Mouse (Mus musculus) midbrain, embryonic 14.5 days (tissue): ENCODE results near the gene P3h3. TPM values are rescaled to one million over a fixed set of nuclear protein-coding genes. Genes with fewer than 3 reads are reported as not detected.
"Not testable (repeated sequence)": the region's sequence is repeated elsewhere in the genome, so short reads cannot be mapped to it uniquely, and the experiment has no call there.

Experiments
- ATAC-seq: fragments of 200-750 bp; cut with Nextera tagmentation; 2 replicates; pipeline ENCODE4 v1.8.0; 2017; ENCODE audit warnings: moderate number of reproducible peaks, moderate library complexity; ENCODE audit not compliant: low FRiP score, low TSS enrichment
- DNase-seq: peaks from one replicate; pipeline ENCODE4 v3.0.0-alpha.2; 2015
- H3K27ac ChIP-seq: fragments of 300-500 bp; sonication (generic); replicated peaks from 2 replicates; pipeline ENCODE4 v1.5.1; 2014; ENCODE audit warnings: mild to moderate bottlenecking, low read depth, low read length, moderate library complexity
- H3K27me3 ChIP-seq: fragments of 300-500 bp; sonication (generic); 2 replicates; pipeline ENCODE4 v1.6.1; 2014; ENCODE audit warnings: low read length, control low read depth, mixed read lengths; ENCODE audit not compliant: control insufficient read depth, insufficient read depth
- H3K36me3 ChIP-seq: fragments of 300-500 bp; sonication (generic); 2 replicates; pipeline ENCODE4 v1.6.1; 2014; ENCODE audit warnings: low read length, control low read depth; ENCODE audit not compliant: control insufficient read depth, insufficient read depth
- H3K4me1 ChIP-seq: fragments of 300-500 bp; sonication (generic); 2 replicates; pipeline ENCODE4 v1.6.1; 2014; ENCODE audit warnings: mild to moderate bottlenecking, antibody characterized with exemption, low read length, control low read depth; ENCODE audit not compliant: control insufficient read depth, insufficient read depth
- H3K4me2 ChIP-seq: fragments of 300-500 bp; sonication (generic); 2 replicates; pipeline ENCODE4 v1.6.1; 2014; ENCODE audit warnings: mild to moderate bottlenecking, low read length, moderate library complexity
- H3K4me3 ChIP-seq: fragments of 300-500 bp; sonication (generic); replicated peaks from 2 replicates; pipeline ENCODE4 v1.5.1; 2014; ENCODE audit warnings: low read depth, low read length
- H3K9ac ChIP-seq: fragments of 300-500 bp; sonication (generic); replicated peaks from 2 replicates; pipeline ENCODE4 v1.6.1; 2014; ENCODE audit warnings: mild to moderate bottlenecking, low read length, moderate library complexity
- H3K9me3 ChIP-seq: fragments of 300-500 bp; sonication (generic); 2 replicates; pipeline ENCODE4 v1.6.1; 2016; ENCODE audit warnings: low read length, control low read depth, mixed read lengths; ENCODE audit not compliant: control insufficient read depth
- WGBS: fragments of 180-500 bp; shearing (Covaris S2); extraction: QIAGEN DNeasy Blood & Tissue Kit; methylation state at CpG from one replicate; pipeline ENCODE4 v1.1.7; 2014; 5-methylcytosine and 5-hydroxymethylcytosine counted together
- polyA plus RNA-seq: library from polyadenylated mRNA; unstranded; fragments of >200 nt; fragmentation: Nextera tagmentation; extraction: Ambion mirVana; gene quantifications from 2 replicates; pipeline ENCODE4 v1.2.1, GENCODE M21; 2014

The P3h3 gene
- polyA plus RNA-seq, 1 experiment from 2014 or later = 13.9 TPM

DNA sequence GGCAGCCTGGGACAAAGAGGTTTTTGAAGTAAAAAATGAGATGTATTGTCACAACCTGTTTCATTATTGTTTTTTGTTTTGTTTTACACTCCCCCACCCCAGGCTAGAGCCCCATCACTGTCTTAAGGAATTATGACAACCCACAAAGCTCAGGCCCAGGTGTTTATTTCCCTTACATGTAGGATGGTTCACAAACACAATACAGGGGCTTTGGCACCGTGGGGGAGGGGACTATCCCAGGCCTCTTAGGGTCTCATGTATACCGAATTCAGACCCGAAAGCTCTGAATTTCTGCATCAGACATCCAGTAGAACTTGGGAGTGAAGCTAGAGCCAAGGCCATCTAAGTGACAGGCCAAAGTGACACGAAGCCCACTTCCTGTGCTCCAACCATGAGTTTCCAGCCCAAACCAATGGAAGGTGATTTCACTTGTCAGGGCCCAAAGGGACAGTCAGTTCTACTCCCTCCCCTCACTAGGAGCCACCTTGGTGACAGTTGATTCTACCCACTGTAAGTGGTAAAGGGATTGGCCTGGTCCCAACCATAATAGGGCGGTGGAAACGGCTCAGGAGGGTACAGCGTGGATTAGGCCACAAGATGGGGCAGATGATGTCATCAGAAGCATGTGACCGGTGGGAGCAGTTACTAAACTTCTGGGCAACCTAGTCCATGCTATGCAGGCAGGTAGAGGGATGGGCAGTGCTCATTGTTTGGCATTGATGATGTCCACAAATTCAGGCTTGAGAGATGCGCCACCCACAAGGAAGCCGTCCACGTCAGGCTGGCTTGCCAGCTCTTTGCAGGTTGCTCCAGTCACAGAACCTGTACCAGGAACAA lies 46.8 kb downstream of the P3h3 start:
- 88% methylated on average over 11 of the region's 11 CpGs for WGBS
- Histone ChIP-seq H3K4me1 (peaks cover 48% of the 10 kb centered on the region), H3K36me3 (peaks cover 23% of the 10 kb centered on the region)
- H3K27me3 ChIP-seq, H3K4me2 ChIP-seq, DNase-seq, H3K4me3 ChIP-seq, H3K9ac ChIP-seq, ATAC-seq, H3K9me3 ChIP-seq, H3K27ac ChIP-seq: not testable (repeated sequence)

DNA sequence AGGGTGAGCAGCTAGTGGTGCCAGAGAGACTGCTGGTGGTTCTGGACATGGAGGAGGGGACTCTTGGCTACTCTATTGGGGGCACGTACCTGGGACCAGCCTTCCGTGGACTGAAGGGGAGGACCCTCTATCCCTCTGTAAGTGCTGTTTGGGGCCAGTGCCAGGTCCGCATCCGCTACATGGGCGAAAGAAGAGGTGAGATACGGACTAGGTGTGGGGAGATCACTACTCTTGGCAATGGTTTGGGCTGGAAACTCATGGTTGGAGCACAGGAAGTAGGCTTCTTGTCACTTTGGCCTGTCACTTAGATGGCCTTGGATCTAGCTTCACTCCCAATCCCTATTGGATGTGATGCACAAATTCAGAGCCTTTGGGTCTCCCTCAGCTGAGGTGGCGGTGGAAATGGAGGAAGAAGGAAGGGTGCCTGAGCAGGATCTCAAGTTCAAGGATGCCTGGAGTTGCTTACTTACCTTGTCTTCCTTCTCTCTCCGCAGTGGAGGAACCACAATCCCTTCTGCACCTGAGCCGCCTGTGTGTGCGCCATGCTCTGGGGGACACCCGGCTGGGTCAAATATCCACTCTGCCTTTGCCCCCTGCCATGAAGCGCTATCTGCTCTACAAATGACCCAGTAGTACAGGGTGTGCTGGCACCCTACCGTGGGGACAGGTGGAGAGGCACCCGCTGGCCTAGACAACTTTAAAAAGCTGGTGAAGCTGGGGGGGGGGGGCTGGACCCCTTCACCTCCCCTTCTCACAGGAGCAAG lies 47.6 kb downstream of the P3h3 start:
- WGBS = 46% methylated on average over 14 of the region's 14 CpGs
- no peaks in the 10 kb centered on the region for H3K27me3 ChIP-seq
- peak overlapping the region; percentile 44 for H3K4me3 ChIP-seq
- H3K4me1 ChIP-seq = peaks cover 53% of the 10 kb centered on the region
- DNase-seq (no peak), ATAC-seq (no peak)
- no peaks in the 10 kb centered on the region for H3K9me3 ChIP-seq
- H3K36me3 ChIP-seq = peaks cover 15% of the 10 kb centered on the region
- peak overlapping the region; percentile 55 for H3K9ac ChIP-seq
- peak overlapping the region; percentile 92 for H3K4me2 ChIP-seq
- H3K27ac ChIP-seq = peak overlapping the region; percentile 77; the same call in 1 of the 2 replicates

DNA sequence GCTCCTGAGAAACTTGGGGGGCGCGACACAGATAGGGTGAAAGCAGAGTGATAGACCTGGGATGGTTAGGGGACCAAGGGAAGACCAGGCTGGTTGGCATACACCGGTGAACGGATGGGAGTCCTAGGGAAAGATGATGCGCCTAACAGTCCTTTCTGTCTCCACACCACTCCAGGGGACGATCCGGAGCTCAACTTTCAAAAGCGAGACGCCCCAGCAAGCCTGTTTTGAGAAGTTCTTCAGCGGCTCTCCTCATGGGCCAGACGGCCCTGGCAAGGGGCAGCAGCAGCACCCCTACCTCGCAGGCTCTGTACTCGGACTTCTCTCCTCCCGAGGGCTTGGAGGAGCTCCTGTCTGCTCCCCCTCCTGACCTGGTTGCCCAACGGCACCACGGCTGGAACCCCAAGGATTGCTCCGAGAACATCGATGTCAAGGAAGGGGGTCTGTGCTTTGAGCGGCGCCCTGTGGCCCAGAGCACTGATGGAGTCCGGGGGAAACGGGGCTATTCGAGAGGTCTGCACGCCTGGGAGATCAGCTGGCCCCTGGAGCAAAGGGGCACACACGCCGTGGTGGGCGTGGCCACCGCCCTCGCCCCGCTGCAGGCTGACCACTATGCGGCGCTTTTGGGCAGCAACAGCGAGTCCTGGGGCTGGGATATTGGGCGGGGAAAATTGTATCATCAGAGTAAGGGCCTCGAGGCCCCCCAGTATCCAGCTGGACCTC lies 48.3 kb downstream of the P3h3 start:
- H3K36me3 ChIP-seq = peaks cover 13% of the 10 kb centered on the region
- no peaks in the 10 kb centered on the region for H3K9me3 ChIP-seq
- DNase-seq (peak; percentile 84), ATAC-seq (peak; percentile 14; the same call in 1 of the 2 replicates)
- WGBS = under 1% methylated on average over 35 of the region's 35 CpGs
- peak overlapping the region; percentile 55 for H3K9ac ChIP-seq
- no peaks in the 10 kb centered on the region for H3K27me3 ChIP-seq
- peaks cover 47% of the 10 kb centered on the region for H3K4me1 ChIP-seq
- peak overlapping the region; percentile 92 for H3K4me2 ChIP-seq
- peak overlapping the region; percentile 77 for H3K27ac ChIP-seq
- peak overlapping the region; percentile 44 for H3K4me3 ChIP-seq

DNA sequence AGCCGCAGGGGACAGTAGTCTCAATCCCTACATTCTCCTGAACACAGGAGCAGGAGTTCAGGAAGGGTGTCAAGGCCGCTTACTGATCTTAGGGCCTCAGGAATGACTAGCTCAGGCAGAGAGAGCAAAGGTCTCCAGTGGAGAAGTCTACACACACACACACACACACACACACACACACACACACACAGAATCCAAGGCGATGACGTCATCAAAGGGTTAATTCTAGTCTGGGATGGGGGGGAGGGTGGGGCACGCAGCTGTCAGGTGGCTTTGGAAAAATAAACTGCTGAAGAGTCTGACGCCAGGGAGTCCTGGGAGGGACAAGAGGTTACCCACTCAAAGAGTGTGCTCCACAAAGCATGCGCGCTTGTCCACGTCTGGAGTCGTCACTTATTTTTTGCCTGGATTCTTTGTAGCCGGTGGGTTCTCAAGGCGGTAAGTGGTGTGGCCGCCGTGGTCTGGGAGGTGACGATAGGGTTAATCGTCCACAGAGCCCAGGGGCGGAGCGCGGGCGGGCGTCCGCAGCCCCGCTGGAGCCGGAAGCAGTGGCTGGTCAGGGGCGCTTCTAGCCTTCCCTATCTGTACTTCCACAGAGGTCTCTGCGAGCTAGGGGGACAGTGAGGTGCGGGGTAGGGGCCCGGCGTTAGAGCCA lies 49.1 kb downstream of the P3h3 start, which contains the start of gene Spsb2:
TSS of gene Spsb2 (plus strand) at position 304 of the 655 bp plus-strand sequence.
- H3K27me3 ChIP-seq = no peaks in the 10 kb centered on the region
- 4% methylated on average over 29 of the region's 29 CpGs for WGBS
- peak; percentile 31; the same call in 1 of the 2 replicates for ATAC-seq
- peak within 1 kb of the TSS; percentile 55 for H3K9ac ChIP-seq
- peaks cover 45% of the 10 kb centered on the region for H3K4me1 ChIP-seq
- peaks cover 13% of the 10 kb centered on the region for H3K36me3 ChIP-seq
- peak; percentile 79 for DNase-seq
- H3K4me3 ChIP-seq = peak within 1 kb of the TSS; percentile 44
- no peaks in the 10 kb centered on the region for H3K9me3 ChIP-seq
- H3K4me2 ChIP-seq = peak within 1 kb of the TSS; percentile 92
- H3K27ac ChIP-seq = peak within 1 kb of the TSS; percentile 77

DNA sequence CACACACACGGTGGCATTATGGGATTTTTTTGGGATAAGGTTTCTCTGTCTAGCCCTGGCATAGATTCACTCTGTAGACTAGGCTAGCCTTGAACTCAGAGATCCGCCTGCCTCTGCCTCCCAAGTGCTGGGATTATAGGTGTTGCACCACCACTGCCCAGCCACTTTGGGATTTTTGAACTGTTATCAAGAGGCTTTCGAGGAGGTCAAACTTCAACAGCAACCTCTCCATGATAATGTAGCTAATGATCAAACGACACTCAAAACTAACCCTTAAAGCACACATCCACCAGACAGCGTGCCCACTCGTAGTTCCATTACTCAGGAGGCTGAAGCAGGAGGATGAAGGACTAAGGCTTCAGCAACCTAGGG lies 49.6 kb downstream of the P3h3 start:
- Histone ChIP-seq H3K9ac (no peak overlapping the region), H3K9me3 (no peaks in the 10 kb centered on the region), H3K4me3 (no peak overlapping the region), H3K36me3 (peaks cover 13% of the 10 kb centered on the region), H3K4me1 (peaks cover 40% of the 10 kb centered on the region), H3K27ac (0 out of 2 replicates have a peak overlapping the region, but pooled peaks have one; percentile 32), H3K27me3 (no peaks in the 10 kb centered on the region), H3K4me2 (peak overlapping the region; percentile 92)
- WGBS = 89% methylated on average over 6 of the region's 6 CpGs
- no peak for ATAC-seq
- DNase-seq = no peak

DNA sequence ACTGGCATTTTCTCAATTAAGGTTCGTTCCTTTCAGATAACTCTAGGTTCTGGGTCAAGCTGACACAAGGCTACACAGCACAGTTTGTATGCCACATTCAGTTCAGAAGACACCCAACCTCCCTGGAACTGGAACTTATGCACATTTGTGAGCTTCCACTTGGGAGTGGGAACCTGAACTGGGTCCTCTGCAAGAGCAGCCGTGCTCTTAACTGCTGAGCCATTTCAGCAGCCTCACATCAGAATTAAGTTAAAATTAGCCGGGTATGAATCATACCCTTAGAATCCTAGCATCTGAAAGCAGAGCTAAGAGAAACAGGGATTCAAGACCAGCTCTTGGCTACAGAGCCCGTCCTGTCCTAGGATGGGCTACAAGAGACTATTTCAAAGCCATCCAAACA lies 50.2 kb downstream of the P3h3 start:
- DNase-seq (no peak), ATAC-seq (no peak)
- Histone ChIP-seq H3K4me2 (no peak overlapping the region), H3K9me3 (no peaks in the 10 kb centered on the region), H3K4me1 (peaks cover 34% of the 10 kb centered on the region), H3K27me3 (no peaks in the 10 kb centered on the region), H3K36me3 (peaks cover 13% of the 10 kb centered on the region), H3K27ac (no peak overlapping the region), H3K9ac (no peak overlapping the region), H3K4me3 (no peak overlapping the region)
- 90% methylated on average over 4 of the region's 4 CpGs for WGBS

DNA sequence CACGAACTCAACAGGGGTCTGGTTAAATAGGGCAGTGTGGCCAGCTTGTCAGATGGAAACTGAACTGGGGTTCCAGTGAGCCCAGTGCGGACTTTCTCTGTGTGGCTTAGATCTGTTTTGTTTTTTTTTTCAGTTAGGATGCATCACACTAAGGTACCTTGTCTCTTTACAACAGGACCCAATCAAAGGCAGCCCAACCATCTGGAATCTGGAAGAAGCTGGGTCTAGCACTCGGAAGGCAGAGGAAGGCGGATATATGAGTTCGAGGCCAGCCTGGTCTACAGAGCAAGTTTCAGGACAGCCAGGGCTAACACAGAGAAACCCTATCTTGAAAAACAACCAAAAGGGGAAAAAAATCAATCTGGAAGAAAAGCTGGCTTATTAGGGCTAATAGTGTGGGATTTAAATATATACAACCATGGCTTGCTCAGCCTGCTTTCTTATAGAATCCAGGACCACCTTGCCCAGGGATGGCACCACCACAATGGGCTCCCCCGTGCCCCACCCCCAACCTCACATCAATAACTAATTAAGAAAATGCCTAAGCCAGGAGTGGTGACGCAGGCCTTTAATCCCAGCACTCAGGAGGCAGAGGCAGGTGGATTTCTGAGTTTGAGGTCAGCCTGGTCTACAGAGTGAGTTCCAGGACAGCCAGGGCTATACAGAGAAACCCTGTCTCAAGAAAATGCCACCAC lies 51.0 kb downstream of the P3h3 start:
- H3K9ac ChIP-seq = no peak overlapping the region; the same call in 1 of the 2 replicates
- ATAC-seq (no peak), DNase-seq (no peak)
- H3K4me2 ChIP-seq = peak overlapping the region; percentile 73
- no peaks in the 10 kb centered on the region for H3K9me3 ChIP-seq
- H3K36me3 ChIP-seq = peaks cover 7% of the 10 kb centered on the region
- WGBS = 76% methylated on average over 7 of the region's 7 CpGs
- H3K27me3 ChIP-seq = no peaks in the 10 kb centered on the region
- peaks cover 30% of the 10 kb centered on the region for H3K4me1 ChIP-seq
- H3K4me3 ChIP-seq = no peak overlapping the region
- peak overlapping the region; percentile 77 for H3K27ac ChIP-seq
